In genomic region chr3:28682411-28682810, GRCm38 (mm10) we compare ENCODE assay signal across 19 mouse cellular contexts. TPM values are rescaled to one million over a fixed set of nuclear protein-coding genes. Genes with fewer than 3 reads are reported as not detected.
"Had no signal": no experiment of that assay in that cellular context is flagged by ENCODE, and none has a peak within 500 bp of the region (broad histone marks: within the 10 kb centered on the region; RNA-seq: fewer than 3 reads in every experiment).

No protein-coding gene starts in this region.

- ATAC-seq: hindbrain, embryonic 16.5 days; inflammation-experienced regulatory T-cells, adult 6 months; intestine, embryonic 15.5 days had no signal

- H3K36me3 ChIP-seq: heart, embryonic 10.5 days; heart, embryonic 12.5 days; hindbrain, embryonic 10.5 days; hindbrain, embryonic 12.5 days; intestine, embryonic 15.5 days; limb, embryonic 10.5 days; limb, embryonic 12.5 days had no signal

- H3K27me3 ChIP-seq: heart, embryonic 12.5 days; hindbrain, embryonic 12.5 days; intestine, embryonic 15.5 days; limb, embryonic 12.5 days had no signal

- H3K9ac ChIP-seq: heart, embryonic 12.5 days; hindbrain, embryonic 12.5 days; hindbrain, embryonic 14.5 days; intestine, embryonic 15.5 days; limb, embryonic 12.5 days had no signal

- H3K4me2 ChIP-seq: heart, embryonic 12.5 days; hindbrain, embryonic 12.5 days; hindbrain, embryonic 14.5 days; intestine, embryonic 15.5 days; limb, embryonic 12.5 days had no signal

- H3K4me3 ChIP-seq: heart, embryonic 10.5 days; heart, embryonic 12.5 days; hindbrain, embryonic 10.5 days; hindbrain, embryonic 12.5 days; intestine, embryonic 15.5 days; layer of hippocampus, adult 2 months; left cerebral cortex, adult 2 months; limb, embryonic 10.5 days; limb, embryonic 12.5 days had no signal

- DNase-seq: gastrocnemius, postnatal 14 days; gastrocnemius, postnatal 36 days; heart, postnatal 10 days; heart, postnatal 4 days; kidney, adult 18-20 months; liver had no signal

- H3K27ac ChIP-seq: heart, embryonic 10.5 days; hindbrain, embryonic 10.5 days; hindbrain, embryonic 12.5 days; hindbrain, embryonic 14.5 days; intestine, embryonic 15.5 days; layer of hippocampus, adult 2 months; left cerebral cortex, adult 2 months; limb, embryonic 10.5 days; limb, embryonic 12.5 days had no signal

- H3K4me1 ChIP-seq: hindbrain, embryonic 12.5 days; intestine, embryonic 15.5 days; limb, embryonic 12.5 days had no signal

- H3K9me3 ChIP-seq: heart, embryonic 10.5 days; hindbrain, embryonic 10.5 days; hindbrain, embryonic 12.5 days; intestine, embryonic 15.5 days; limb, embryonic 10.5 days; limb, embryonic 12.5 days had no signal

RNA-seq across cellular contexts. Expression of gene Slc2a2, which starts 15.3 kb away (rescaled TPM):
- polyA plus RNA-seq: heart, embryonic 14.5 days; hindbrain, embryonic 10.5 days; limb, embryonic 10.5 days; limb, embryonic 12.5 days had no signal
